Mouse (Mus musculus) kidney, postnatal 14 days (tissue): Measurements from ENCODE around the gene Layn.

Experiments used
- DNase-seq: peaks from one replicate; pipeline ENCODE4 v3.0.0; 2022; ENCODE audit warnings: mixed read lengths

Layn gene

DNA sequence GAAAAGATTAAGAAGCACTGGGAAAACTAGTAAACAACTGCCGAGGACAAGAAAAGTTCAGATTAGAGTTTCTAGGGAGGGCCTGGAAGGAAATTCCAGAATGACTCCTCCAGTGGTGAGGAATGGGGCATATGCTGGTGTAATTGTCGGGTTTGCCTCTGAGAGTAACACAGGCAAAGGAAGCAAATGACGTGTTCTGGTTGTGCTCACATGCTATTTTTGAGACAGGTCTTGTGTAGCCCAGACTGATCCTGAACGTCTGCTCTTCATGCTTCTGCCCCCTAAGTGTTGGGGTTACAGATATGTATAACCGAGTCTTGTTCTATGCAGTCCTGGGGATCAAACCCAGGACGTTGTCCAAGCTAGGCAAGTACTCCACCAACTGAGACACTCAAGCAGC, 45.3 kb downstream of the Layn start:
- no peak for DNase-seq

- DNase-seq, result no peak
Measured at GRCm38 (mm10) chr9:51030147-51030546, 46.7 kb downstream of the Layn start.

DNA sequence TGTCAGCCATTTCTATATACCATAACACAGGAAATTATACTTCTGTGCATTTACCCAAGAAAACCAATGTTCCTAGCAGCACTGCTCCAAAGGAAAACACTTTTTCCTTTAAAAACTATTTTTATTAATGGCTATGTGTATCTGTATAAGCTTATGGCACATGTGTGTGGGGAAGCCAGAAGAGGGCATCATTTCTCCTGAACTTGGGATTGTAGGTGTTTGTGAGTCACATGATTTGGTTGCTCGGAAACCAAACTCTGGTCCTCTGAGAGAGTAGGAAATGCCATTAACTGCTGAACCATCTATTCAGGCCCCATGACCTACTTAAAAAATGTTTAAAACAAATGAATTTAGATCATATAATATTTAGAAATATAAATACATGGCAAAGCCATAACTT, 49.9 kb downstream of the Layn start:
- no peak for DNase-seq

GRCm38 (mm10) chr9:51021123-51021795, 55.6 kb downstream of the Layn start:
- no peak for DNase-seq

DNA sequence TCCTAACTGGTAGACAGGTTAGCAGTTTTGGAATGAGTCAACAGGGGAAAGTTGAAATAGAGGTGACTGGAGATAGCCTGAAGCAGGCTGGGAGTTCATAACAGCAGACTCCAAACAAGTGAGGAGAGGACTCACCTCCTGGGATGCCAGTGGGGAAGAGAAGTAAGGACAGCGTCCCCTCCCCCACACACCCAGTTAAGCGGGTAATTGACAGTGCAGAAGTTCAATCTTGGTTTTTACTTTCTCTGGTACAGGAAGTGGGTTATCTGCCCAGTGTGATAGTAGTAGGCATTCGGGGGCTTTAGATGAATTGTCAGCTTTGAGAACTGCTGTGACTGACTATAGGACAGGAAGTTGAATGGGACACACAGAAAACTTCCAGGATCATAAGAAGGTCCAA, 56.5 kb downstream of the Layn start:
- DNase-seq, result no peak

- DNase-seq, result no peak
Measured at GRCm38 (mm10) chr9:51019670-51020069, 57.2 kb downstream of the Layn start.

DNA sequence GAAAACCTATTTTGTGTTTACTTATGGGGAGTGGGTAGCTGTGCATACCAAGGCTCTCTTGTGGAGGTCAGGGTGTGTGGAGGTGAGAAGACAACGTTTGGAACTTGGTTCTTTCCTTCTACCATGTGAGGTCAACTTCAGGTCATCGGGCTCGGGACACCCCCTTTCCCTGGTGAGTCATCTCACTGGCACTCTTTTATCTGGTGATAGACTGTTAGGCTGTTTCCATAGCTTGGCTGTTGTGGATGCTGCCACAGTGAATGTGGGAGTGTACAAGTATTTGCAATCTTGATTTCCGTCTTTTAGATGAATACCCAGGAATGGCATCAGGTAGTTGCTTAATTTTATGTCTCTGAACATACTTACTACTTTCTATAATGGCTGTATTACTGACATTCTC, 61.2 kb downstream of the Layn start:
- DNase-seq, result no peak

GRCm38 (mm10) chr9:51013644-51014043, 63.2 kb downstream of the Layn start:
- DNase-seq, result no peak

DNA sequence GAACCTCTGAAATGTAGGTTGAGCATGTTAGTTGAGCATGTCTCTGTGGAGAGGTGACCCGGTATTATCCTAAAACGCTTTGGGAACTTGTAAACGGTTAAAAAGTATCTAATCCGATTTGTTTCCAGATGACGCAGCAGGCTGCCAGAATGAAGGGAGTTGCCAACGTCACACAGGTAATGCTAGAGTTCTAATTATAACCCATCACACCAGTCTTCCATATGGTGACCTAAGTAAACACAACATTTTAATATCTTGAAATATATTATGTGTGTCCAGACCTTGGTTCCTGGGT, 67.3 kb downstream of the Layn start:
- no peak for DNase-seq

DNA sequence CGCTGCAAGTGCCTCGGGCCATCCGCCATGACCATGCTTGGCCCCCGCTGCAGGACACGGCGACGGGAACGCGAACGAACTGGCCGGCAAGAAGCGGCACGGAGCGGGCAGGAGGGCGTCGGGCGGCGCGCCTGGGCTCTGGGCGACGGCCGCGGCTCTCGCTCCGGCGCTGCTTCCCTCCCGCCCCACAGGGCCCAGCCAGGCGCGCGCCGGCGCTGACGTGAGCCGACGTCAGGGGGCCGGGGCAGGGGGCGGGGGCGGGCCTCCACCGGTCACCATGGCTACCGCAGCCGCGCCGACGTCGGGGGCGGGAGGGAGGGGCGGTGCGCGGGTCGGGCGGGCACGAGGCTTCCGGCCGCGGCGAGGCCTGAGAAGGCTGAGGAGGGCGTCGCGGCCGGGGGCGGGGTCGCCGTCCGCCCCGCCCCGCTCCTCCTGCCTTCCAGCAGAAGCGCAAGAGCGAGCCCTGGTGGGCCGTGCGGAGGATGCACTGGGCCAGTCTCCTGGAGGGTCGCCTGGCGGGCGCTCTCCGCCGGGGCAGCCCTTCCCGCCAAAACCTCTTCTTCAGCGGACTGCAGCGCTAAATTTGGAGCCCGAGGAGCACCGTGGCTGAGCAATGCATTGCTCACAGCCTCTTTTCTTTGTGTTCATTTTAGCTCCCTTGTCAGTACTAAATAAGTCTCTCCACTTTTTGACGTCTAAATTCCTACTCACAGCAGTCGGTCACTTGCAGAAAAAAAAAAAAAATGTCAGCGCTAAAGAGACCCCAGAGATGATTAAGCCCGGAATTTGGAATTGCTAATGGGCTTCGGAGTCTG, 67.8 kb downstream of the Layn start, which contains the start of gene Sik2:
Sik2 (minus strand) TSS at position 233 of the 815 bp plus-strand sequence.
- peak; percentile 96 for DNase-seq

DNA sequence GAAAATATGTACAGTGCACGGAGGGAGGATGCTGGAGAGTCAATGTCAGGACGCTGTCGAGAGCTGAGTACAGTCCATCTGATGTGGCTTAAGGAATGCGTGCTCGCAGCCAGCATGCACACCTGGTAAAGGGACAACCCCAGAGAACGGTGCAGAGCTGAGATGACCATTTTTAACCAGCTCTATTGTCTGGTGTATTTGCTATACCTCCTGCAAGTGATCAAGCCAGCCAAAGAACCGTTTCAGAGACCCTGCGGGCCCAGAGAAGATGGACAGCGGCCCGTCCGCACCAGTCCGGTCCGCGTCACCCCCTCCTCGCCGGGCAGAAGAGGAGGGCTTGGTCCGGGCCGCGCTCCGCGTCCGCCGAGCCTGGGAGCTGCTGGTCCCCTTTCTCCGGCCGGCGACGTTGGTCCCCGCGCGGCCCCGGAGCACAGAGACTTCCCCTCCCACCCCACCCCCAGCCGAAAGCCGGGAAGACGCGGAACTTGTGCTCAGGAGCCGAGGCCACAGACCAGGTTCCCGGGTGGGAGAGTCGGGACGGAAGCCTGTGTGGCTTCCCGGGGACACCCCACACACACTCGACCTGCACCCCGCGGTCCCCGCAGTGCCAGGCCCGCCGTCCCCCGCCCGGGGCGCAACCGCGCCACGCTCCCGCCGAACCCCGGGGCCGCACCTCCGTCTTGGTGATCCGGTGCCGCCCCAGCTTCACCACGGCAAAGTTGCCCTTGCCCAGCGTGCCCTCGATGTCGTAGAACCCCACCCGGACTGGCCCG, 68.6 kb downstream of the Layn start:
- DNase-seq, result no peak

DNA sequence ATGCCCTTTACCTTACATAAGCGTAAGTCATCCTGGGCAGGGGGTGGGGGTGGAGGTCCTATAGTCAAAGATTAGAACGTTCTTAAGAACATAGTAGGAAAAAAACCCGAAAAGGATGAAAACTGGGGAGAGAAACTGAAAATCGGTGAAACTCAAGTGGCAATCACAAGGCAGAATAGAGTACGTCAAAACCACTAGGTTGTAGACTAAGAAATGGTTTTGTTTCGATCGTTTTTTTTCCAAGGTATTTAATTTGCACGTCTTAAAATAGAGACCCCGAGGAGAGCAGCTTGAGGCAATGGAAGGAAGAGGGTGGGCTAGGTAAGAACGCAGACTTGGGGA, 69.2 kb downstream of the Layn start:
- no peak for DNase-seq

DNA sequence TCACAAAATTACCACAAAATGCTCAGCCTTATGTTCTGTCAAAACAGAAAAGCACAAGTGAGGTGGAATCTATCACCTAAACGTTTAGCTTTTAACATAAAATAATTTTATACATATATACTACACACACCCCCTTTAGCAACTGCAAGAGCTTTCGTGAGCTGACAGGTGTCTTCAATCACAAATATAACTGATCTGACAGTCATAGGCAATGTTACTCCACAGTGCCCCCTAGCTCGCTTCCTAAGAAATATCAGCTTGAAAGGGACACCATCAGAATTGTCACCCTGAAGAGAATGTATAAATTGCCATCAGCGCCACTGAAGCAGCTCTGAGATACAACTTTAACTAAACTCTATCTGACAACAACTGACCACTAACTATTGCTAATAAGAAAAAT, 70.0 kb downstream of the Layn start:
- DNase-seq, result peak; percentile 65
